Mouse (Mus musculus): Measurements from ENCODE around the gene Actn3. TPM values are rescaled to one million over a fixed set of nuclear protein-coding genes. Genes with fewer than 3 reads are reported as not detected.
"Not testable (repeated sequence)": the region's sequence is repeated elsewhere in the genome, so short reads cannot be mapped to it uniquely, and the experiment has no call there.

The Actn3 gene
- polyA plus RNA-seq, 1 experiment from 2014 or later, result 2.3 TPM

DNA sequence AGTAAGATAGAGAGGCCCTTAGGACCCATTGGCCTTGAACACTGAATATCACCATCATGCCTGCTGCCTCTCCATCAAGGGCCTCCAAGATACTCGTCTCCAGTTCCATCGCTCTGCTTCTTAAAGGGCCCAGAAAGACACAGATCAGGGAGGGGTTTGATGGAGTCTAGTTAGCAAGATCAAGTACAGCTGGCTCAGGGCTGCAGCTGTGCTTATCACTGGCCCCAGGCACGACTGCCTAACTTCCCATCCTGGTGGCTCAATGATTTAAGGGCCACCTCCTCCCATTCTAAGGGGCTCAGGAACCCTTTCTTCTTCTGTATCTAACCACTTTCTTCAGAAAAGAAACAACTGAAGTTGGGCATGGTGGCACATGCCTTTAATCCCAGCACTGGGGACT, 14.1 kb upstream of the Actn3 start:
- Histone ChIP-seq H3K4me3 (no peak overlapping the region), H3K4me1 (replicated peaks) (no peaks in the 10 kb centered on the region), H3K9ac (no peak overlapping the region), H3K36me3 (peaks cover 11% of the 10 kb centered on the region; the same call in 1 of the 2 replicates), H3K27ac (replicated peaks) (no peak overlapping the region), H3K9me3 (no peaks in the 10 kb centered on the region), H3K4me2 (no peak overlapping the region), H3K27me3 (no peaks in the 10 kb centered on the region)
- ATAC-seq (ENCODE audit: low FRiP score, low read depth), result no peak
- WGBS, result 90% methylated on average over 3 of the region's 3 CpGs

DNA sequence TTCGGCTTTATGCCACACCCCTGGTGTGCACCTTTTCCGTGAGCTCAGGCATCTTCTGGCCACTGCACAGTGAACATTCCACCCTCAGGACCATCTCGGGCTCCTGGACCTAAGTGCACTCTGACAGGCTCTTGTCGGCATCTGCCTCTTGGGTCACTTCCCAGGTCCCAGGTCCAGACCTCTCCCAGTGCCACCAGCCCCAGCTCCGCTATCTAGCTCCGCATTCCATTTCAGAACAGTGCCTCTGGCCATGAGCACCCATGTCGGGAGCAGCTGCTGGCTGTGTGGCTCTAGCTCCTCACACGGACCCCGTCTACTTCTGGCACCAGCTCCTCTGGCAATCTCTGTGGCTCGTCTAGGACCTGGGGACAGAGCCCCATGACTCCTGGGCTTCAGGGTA, 12.1 kb upstream of the Actn3 start:
- H3K27ac ChIP-seq (replicated peaks), result no peak overlapping the region

DNA sequence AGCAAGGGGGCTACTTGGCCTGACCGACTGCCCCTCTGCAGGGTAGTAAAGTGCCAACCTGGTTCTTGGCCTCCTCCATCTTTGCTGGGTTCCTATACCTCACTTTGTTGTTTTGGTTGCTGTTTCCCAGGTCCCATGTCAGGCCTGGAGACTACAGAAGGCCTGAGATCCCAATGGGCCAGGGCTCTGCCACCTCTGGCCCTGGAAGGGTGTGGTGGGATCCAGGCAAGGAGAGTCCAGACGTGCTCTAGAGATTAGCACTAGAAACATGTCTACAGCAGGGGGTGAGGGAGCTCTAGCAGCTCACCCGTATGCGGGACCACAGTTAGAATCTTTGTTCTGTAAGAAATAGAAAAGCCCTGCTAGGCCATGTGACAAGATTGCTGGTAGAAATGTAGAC, 6.3 kb upstream of the Actn3 start:
- 89% methylated on average over 4 of the region's 4 CpGs for WGBS
- ATAC-seq (ENCODE audit: low FRiP score, low read depth), result no peak

More for the DNA sequence above, 12.1 kb upstream of the Actn3 start:
- Histone ChIP-seq H3K27me3 (no peaks in the 10 kb centered on the region), H3K4me3 (no peak overlapping the region), H3K36me3 (peaks cover 11% of the 10 kb centered on the region; the same call in 1 of the 2 replicates), H3K4me2 (no peak overlapping the region), H3K4me1 (replicated peaks) (no peaks in the 10 kb centered on the region), H3K9ac (no peak overlapping the region), H3K9me3 (no peaks in the 10 kb centered on the region)
- ATAC-seq (ENCODE audit: low FRiP score, low read depth), result no peak
- 92% methylated on average over 10 of the region's 10 CpGs for WGBS

DNA sequence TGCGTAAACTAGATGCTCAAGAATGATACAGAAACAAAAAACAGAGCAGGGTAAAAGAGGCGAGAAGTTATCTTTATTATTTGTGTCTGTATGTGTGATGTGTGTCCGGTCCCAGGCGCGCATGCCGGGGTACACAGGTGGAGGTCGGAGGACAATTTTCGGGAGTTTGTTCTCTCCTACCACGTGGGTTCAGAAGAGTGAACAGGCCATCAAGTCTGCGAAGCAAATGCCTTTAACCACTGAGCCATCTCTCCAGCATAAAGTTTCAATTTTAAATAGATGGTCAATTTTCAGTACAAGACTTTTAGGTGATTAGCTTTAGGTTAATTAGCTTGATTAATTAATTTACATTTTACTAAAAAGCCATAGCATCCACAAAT, 1.6 kb upstream of the Actn3 start:
- Histone ChIP-seq H3K9ac (peak overlapping the region; percentile 83), H3K27me3 (0 out of 2 replicates have a peak, but pooled peaks cover 3% of the 10 kb centered on the region), H3K27ac (replicated peaks) (no peak overlapping the region), H3K9me3 (no peaks in the 10 kb centered on the region), H3K4me2 (peak overlapping the region; percentile 81), H3K4me3 (peak overlapping the region; percentile 72), H3K36me3 (0 out of 2 replicates have a peak, but pooled peaks cover 3% of the 10 kb centered on the region), H3K4me1 (replicated peaks) (peaks cover 22% of the 10 kb centered on the region)
- ATAC-seq (ENCODE audit: low FRiP score, low read depth), result no peak
- WGBS, result 65% methylated on average over 10 of the region's 10 CpGs

More for the DNA sequence above, 6.3 kb upstream of the Actn3 start:
- Histone ChIP-seq H3K9ac (no peak overlapping the region), H3K9me3 (no peaks in the 10 kb centered on the region), H3K27me3 (no peaks in the 10 kb centered on the region), H3K4me3 (no peak overlapping the region), H3K4me1 (replicated peaks) (peaks cover 13% of the 10 kb centered on the region), H3K4me2 (no peak overlapping the region), H3K36me3 (0 out of 2 replicates have a peak, but pooled peaks cover 3% of the 10 kb centered on the region), H3K27ac (replicated peaks) (no peak overlapping the region)

DNA sequence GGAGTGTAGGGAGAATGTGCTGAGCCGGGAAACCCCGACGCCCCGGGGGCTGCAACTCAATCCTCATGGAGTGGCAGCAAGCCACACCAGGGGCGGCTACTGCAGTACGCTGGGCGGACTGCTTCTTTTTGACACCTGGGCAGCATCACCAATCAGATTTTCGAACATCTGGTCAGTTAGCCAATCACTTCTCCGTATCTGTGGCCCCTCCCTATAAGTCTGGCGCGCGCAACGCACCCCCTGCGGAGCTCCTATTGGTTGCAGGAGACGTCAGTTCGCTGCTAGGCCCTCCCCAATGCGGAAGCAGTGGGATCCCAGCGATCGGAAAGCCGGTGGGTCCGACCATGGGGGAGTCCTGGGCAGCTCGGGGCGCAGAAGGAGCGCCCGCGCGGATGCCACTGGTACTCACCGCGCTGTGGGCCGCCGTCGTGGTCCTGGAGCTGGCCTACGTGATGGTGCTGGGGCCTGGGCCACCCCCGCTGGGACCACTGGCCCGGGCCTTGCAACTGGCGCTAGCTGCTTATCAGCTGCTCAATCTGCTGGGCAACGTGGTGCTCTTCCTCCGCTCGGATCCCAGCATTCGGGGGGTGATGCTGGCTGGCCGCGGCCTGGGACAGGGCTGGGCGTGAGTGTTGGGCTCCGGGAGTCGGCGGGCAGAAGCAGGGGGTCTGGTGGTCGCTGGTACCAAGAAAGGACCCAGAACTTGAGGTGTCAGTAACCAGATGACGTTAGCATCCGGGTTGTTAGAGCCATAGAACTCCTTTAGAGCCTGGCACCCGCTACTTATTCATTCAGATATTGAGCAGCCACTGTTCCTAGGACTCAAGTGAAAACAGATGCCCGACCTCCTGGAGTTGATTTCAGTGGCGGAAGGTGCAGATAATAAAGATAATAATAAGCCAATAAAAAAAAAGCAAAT, 955 bp upstream of the Actn3 start, which contains the start of gene Zdhhc24:
TSS of gene Zdhhc24 (plus strand) at position 264 of the 919 bp plus-strand sequence.
- Histone ChIP-seq H3K27ac (replicated peaks) (peak within 1 kb of the TSS; percentile 81), H3K27me3 (0 out of 2 replicates have a peak, but pooled peaks cover 3% of the 10 kb centered on the region), H3K4me2 (peak within 1 kb of the TSS; percentile 81), H3K9me3 (no peaks in the 10 kb centered on the region), H3K4me1 (replicated peaks) (peaks cover 22% of the 10 kb centered on the region), H3K9ac (peak within 1 kb of the TSS; percentile 83), H3K36me3 (0 out of 2 replicates have a peak, but pooled peaks cover 2% of the 10 kb centered on the region), H3K4me3 (peak within 1 kb of the TSS; percentile 72)
- ATAC-seq (ENCODE audit: low FRiP score, low read depth), result peak; percentile 98
- 1% methylated on average over 52 of the region's 52 CpGs for WGBS

DNA sequence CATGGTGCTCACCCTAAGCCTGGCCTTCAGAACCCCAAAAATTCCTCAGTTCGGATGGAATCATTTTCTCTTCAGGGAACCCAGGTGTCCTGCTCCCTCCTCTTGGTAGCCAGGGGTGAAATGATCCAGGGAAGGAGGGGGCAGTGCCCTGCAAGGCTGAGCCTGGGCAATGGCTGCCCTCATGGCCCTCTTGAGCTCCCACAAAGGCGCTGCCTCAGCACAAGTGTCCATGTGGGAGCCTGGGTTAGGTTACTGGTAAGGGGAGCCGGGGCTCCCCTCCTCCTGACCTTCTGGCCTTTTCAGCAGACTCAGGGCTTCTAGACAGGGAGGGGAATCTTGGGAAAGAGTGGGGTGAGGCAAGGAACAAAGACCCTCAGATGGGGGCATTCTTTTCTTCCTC, 954 bp downstream of the Actn3 start:
- Histone ChIP-seq H3K27ac (replicated peaks) (no peak overlapping the region), H3K4me3 (no peak overlapping the region), H3K4me2 (no peak overlapping the region), H3K4me1 (replicated peaks) (peaks cover 22% of the 10 kb centered on the region), H3K9ac (no peak overlapping the region), H3K27me3 (0 out of 2 replicates have a peak, but pooled peaks cover 3% of the 10 kb centered on the region), H3K36me3 (no peaks in the 10 kb centered on the region), H3K9me3 (no peaks in the 10 kb centered on the region)
- WGBS, result 58% methylated on average over 3 of the region's 3 CpGs
- ATAC-seq (ENCODE audit: low FRiP score, low read depth), result no peak

DNA sequence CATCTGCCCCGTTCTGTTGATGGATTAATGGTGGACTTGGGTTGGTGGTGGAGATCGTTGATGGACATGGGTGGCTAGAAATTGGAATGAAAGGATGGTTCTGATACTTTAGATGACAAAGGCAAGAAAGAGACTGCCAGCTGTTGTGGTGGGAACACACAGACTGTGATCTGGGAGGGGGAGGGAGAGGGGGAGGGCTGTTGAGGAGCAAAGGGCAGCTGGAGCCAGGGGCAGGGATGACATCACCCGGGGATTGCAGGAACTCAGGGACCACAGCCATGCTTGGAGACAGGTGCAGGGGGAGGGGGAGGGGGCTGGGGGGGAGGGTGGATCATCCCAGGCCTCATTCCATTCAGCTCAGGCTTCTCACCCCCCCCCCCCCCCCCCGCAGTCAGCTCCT, 1.5 kb downstream of the Actn3 start:
- H3K27ac ChIP-seq (replicated peaks), result no peak overlapping the region
- no peak overlapping the region for H3K4me2 ChIP-seq
- no peaks in the 10 kb centered on the region for H3K36me3 ChIP-seq
- ATAC-seq (ENCODE audit: low FRiP score, low read depth), result no peak
- no peak overlapping the region for H3K9ac ChIP-seq
- WGBS, result 75% methylated on average over 3 of the region's 4 CpGs
- H3K4me1 ChIP-seq (replicated peaks), result peaks cover 22% of the 10 kb centered on the region
- H3K4me3 ChIP-seq, result no peak overlapping the region
- no peaks in the 10 kb centered on the region for H3K9me3 ChIP-seq
- H3K27me3 ChIP-seq, result 0 out of 2 replicates have a peak, but pooled peaks cover 3% of the 10 kb centered on the region

DNA sequence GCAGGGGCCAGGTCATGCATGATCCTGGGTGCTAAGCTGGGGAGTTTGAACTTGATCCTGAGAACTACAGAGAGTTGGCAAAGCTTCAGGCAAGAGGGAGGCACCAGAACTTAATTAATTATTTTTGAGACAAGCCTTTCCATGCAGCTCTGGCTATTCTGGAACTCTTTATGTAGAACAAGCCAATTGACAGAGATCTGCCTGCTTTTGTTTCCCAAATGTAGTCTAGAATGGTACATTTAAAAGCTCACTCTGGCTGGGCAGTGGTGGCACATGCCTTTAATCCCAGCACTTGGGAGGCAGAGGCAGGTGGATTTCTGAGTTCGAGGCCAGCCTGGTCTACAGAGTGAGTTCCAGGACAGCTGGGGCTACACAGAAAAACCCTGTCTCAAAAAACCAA, 3.1 kb downstream of the Actn3 start:
- not testable (repeated sequence) for H3K4me2 ChIP-seq; ATAC-seq (ENCODE audit: low FRiP score, low read depth)

DNA sequence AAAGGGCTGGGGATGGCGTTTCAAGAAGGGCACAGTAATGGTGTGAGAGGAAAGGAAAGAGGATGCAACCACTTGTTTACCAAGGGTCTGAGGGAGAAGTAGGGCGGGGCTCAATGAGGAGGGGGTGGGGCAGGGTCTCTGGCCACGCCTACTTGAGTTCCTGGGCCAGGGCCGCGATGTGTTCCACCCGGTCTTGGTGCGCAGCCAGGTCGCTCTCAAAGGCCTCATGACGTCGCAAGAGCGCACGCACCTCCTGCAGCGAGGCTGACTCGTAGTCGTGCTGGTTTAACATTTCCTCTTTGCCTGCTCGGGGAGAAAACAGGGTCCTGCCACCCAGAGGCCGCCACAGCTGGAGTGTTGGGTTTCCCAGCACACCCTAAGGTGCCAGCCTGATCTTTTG, 12.6 kb downstream of the Actn3 start:
- Histone ChIP-seq H3K36me3 (peaks cover 10% of the 10 kb centered on the region; the same call in 1 of the 2 replicates), H3K4me2 (peak overlapping the region; percentile 26), H3K27me3 (peaks cover 5% of the 10 kb centered on the region; the same call in 1 of the 2 replicates), H3K27ac (replicated peaks) (no peak overlapping the region), H3K9me3 (no peaks in the 10 kb centered on the region), H3K4me1 (replicated peaks) (0 out of 2 replicates have a peak, but pooled peaks cover 3% of the 10 kb centered on the region), H3K4me3 (no peak overlapping the region), H3K9ac (no peak overlapping the region)
- no peak for ATAC-seq (ENCODE audit: low FRiP score, low read depth)
- WGBS, result 7% methylated on average over 16 of the region's 17 CpGs

More for the DNA sequence above, 3.1 kb downstream of the Actn3 start:
- not testable (repeated sequence) for H3K9me3 ChIP-seq; H3K27ac ChIP-seq (replicated peaks); H3K9ac ChIP-seq; H3K36me3 ChIP-seq; H3K27me3 ChIP-seq; H3K4me3 ChIP-seq
- WGBS, result 97% methylated on average over 1 of the region's 1 CpGs
- peaks cover 15% of the 10 kb centered on the region for H3K4me1 ChIP-seq (replicated peaks)

DNA sequence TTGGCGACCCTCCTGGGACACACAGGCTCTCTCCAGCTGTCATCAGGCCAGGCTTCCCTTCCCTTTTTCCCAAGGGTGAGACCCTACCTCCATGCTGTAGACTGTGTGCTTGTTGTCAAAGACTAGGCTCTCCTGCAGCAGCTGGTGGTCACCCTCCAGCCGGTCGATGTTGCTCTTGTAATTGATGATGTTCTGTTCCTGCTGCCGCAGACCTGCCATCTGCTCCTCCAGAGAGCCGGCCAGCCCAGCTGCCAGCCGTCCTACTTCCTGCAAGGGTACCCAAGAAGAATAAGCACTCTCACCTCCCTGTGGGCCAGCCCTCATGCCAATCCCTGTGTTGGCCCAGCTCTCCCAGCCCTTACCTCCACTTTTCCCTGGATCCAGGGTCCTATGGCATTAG, 14.7 kb downstream of the Actn3 start:
- ATAC-seq (ENCODE audit: low FRiP score, low read depth), result 0 out of 2 replicates have a peak, but pooled peaks have one; percentile 27
- H3K4me1 ChIP-seq (replicated peaks), result 0 out of 2 replicates have a peak, but pooled peaks cover 3% of the 10 kb centered on the region
- 62% methylated on average over 6 of the region's 6 CpGs for WGBS
- H3K9me3 ChIP-seq, result no peaks in the 10 kb centered on the region
- no peak overlapping the region for H3K9ac ChIP-seq
- H3K4me3 ChIP-seq, result no peak overlapping the region
- no peak overlapping the region for H3K27ac ChIP-seq (replicated peaks)
- no peak overlapping the region for H3K4me2 ChIP-seq
- H3K27me3 ChIP-seq, result peaks cover 5% of the 10 kb centered on the region; the same call in 1 of the 2 replicates
- peaks cover 20% of the 10 kb centered on the region for H3K36me3 ChIP-seq

DNA sequence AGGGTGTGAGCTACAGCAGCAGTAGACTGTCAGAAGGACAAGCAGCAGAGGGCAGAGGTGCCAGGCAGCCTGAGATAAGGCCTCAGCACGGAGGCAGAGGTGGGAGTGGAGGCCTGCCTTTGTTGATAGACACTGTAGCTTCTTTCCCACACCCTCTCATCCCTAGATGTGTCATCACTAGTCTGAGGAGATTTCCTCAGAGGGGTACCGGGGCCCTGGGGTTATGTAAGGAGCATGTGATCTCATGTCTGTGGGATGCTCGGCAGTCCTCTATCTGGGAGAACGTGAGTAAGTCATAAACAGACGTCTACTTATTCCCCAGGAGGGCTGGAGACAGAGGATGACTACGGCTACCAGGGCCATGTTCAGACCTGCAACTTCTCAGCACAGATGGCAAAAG, 18.6 kb downstream of the Actn3 start:
- Histone ChIP-seq H3K27ac (replicated peaks) (no peak overlapping the region), H3K27me3 (no peaks in the 10 kb centered on the region), H3K4me1 (replicated peaks) (peaks cover 16% of the 10 kb centered on the region), H3K9ac (no peak overlapping the region), H3K4me3 (no peak overlapping the region), H3K4me2 (no peak overlapping the region), H3K9me3 (no peaks in the 10 kb centered on the region), H3K36me3 (peaks cover 24% of the 10 kb centered on the region)
- WGBS, result 79% methylated on average over 6 of the region's 6 CpGs
- ATAC-seq (ENCODE audit: low FRiP score, low read depth), result no peak

DNA sequence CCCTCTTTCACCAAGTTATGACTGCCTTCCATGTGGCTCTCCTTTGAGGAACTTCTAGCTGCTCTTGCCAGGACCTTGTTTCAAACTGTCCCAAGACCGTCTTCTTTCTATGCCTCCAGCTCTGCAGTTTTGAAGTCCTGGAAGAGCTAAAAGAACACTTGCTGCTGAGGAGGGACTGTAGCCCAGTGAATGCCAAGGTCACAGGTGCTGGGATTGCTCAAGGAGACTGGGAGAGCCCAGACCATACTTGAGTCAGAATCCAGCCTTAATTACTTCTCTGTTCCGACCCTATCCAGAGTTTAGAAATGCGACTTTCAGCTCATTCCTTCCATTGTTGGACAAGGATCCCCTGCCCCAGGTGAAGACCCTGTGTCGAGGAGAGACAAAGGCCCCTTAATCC, 21.8 kb downstream of the Actn3 start:
- Histone ChIP-seq H3K4me1 (replicated peaks) (peaks cover 16% of the 10 kb centered on the region), H3K36me3 (peaks cover 21% of the 10 kb centered on the region), H3K4me2 (peak overlapping the region; percentile 81), H3K9me3 (no peaks in the 10 kb centered on the region), H3K4me3 (peak overlapping the region; percentile 54), H3K27me3 (no peaks in the 10 kb centered on the region), H3K9ac (peak overlapping the region; percentile 66; the same call in 1 of the 2 replicates), H3K27ac (replicated peaks) (no peak overlapping the region)
- WGBS, result 77% methylated on average over 4 of the region's 4 CpGs
- no peak for ATAC-seq (ENCODE audit: low FRiP score, low read depth)

Measured in hindbrain, embryonic 15.5 days (tissue).